Mouse (Mus musculus) adrenal gland, adult 2 months (tissue): ENCODE results near the gene Rhox2g. TPM values are rescaled to one million over a fixed set of nuclear protein-coding genes. Genes with fewer than 3 reads are reported as not detected.
"Not testable (repeated sequence)": the region's sequence is repeated elsewhere in the genome, so short reads cannot be mapped to it uniquely, and the experiment has no call there.

Experiments used
- DNase-seq: peaks from one replicate; pipeline ENCODE4 v3.0.0; 2021
- long read RNA-seq: library from polyadenylated mRNA; stranded (forward); transcript quantifications from one replicate; pipeline ENCODE4 v2.0.0, GENCODE M21; 2021
- polyA plus RNA-seq: library from polyadenylated mRNA; depleted of rRNA; stranded (reverse); fragments of >200 nt; gene quantifications from 2 replicates; pipeline ENCODE4 v1.2.3, GENCODE M21; 2012; rRNA removed
- total RNA-seq, 2 experiments: library from RNA; stranded (reverse); gene quantifications; 2 replicates each; pipeline ENCODE4 v1.2.3; 2021

Gene Rhox2g
- total RNA-seq (not detected), polyA plus RNA-seq (not detected in 2 replicates)
- long read RNA-seq: 0 reads

DNA sequence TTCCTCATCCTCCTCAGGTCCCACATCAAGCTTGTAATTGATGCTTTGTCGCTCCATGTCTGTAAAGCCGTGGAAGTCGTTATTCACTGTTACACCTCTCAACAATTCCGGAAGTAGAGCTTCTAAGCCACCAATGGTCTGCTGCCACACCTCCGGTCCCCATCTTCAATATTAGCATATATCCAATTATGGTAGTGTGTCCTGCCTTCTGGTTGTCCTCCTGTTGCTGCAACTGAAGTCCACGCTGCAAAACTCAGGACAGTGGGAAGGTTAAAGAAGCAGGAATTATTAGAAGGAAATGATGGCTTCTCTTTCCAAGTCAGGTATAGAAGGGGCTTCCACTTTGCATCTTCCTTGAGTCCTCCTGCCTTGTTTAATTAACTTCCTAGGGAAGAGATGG, at the start of gene Rhox2g:
Gene Rhox2g, minus strand, starts transcription at position 101 of the 400 bp plus-strand sequence.
- DNase-seq: not testable (repeated sequence)

- DNase-seq: no peak
These were observed 49.0 kb upstream of the Rhox2g start for GRCm38 (mm10) chrX:37692261-37692660.

- DNase-seq: no peak
These were observed 39.9 kb upstream of the Rhox2g start for GRCm38 (mm10) chrX:37683031-37683715.

DNA sequence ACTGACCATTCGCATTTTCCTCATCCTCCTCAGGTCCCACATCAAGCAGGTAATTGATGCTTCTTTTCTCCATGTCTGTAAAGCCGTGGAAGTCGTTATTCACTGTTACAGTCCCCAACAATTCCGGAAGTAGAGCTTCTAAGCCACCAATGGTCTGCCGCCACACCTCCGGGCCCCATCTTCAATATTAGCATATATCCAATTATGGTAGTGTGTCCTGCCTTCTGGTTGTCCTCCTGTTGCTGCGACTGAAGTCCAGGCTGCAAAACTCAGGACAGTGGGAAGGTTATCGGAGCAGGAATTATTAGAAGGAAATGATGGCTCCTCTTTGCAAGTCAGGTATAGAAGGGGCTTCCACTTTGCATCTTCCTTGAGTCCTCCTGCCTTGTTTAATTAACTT, 29.9 kb upstream of the Rhox2g start, which contains the start of gene Rhox2h:
Gene Rhox2h, minus strand, starts transcription at position 101 of the 400 bp plus-strand sequence.
- DNase-seq: not testable (repeated sequence)

GRCm38 (mm10) chrX:37668664-37669063, 25.4 kb upstream of the Rhox2g start, which contains the start of gene Rhox3h:
Gene Rhox3h, minus strand, starts transcription at chrX:37668764.
- DNase-seq: not testable (repeated sequence)

DNA sequence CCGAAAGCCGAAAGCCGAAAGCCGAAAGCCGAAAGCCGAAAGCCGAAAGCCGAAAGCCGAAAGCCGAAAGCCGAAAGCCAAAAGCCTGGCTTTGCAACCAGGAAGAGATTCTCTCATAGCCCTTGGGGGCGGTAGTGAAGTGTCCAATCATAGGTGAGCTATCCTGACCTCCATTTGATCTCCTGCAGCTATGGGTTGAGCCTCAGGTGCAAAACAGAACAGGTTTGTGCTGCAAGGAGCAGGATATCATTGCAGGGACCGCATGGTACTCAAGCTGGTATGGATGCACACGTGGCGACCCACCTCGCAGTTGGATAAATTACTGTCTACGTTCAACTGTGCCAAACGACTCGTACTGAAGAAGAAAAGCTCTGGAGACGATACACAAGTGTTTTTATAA, 8.0 kb upstream of the Rhox2g start, which contains the start of gene Rhox4g:
Gene Rhox4g, minus strand, starts transcription at position 101 of the 400 bp plus-strand sequence.
- not testable (repeated sequence) for DNase-seq

GRCm38 (mm10) chrX:37628512-37628911, 14.8 kb downstream of the Rhox2g start, which contains the start of gene Rhox3g:
Gene Rhox3g, minus strand, starts transcription at chrX:37628612.
- not testable (repeated sequence) for DNase-seq

DNA sequence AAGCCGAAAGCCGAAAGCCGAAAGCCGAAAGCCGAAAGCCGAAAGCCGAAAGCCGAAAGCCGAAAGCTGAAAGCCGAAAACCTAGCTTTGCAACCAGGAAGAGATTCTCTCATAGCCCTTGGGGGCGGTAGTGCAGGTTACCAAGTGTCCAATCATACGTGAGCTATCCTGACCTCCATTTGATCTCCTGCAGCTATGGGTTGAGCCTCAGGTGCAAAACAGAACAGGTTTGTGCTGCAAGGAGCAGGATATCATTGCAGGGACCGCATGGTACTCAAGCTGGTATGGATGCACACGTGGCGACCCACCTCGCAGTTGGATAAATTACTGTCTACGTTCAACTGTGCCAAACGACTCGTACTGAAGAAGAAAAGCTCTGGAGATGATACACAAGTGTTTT, 35.7 kb downstream of the Rhox2g start, which contains the start of gene Rhox4f:
Gene Rhox4f, minus strand, starts transcription at position 101 of the 400 bp plus-strand sequence.
- DNase-seq: not testable (repeated sequence)

Other genes with a start within 250 kb of the Rhox2g start
- gene Rhox2b, start 231.4 kb downstream of the Rhox2g start, total RNA-seq: not detected
- gene Rhox2b, start 231.4 kb downstream of the Rhox2g start, polyA plus RNA-seq: not detected in 2 replicates
- gene Rhox4b, start 211.0 kb downstream of the Rhox2g start, total RNA-seq: not detected
- gene Rhox4b, start 211.0 kb downstream of the Rhox2g start, polyA plus RNA-seq: not detected in 2 replicates
- gene Rhox2c, start 189.8 kb downstream of the Rhox2g start, total RNA-seq: not detected
- not detected in 2 replicates for gene Rhox2c, start 189.8 kb downstream of the Rhox2g start, polyA plus RNA-seq
- gene Rhox3c, start 184.9 kb downstream of the Rhox2g start, total RNA-seq: not detected
- gene Rhox3c, start 184.9 kb downstream of the Rhox2g start, polyA plus RNA-seq: not detected in 2 replicates
- not detected for gene Rhox4c, start 163.1 kb downstream of the Rhox2g start, total RNA-seq
- gene Rhox4c, start 163.1 kb downstream of the Rhox2g start, polyA plus RNA-seq: not detected in 2 replicates
- gene Rhox2d, start 150.0 kb downstream of the Rhox2g start, total RNA-seq: not detected
- gene Rhox2d, start 150.0 kb downstream of the Rhox2g start, polyA plus RNA-seq: not detected in 2 replicates
- gene Rhox4d, start 129.1 kb downstream of the Rhox2g start, total RNA-seq: not detected
- not detected in 2 replicates for gene Rhox4d, start 129.1 kb downstream of the Rhox2g start, polyA plus RNA-seq
- gene Rhox2e, start 113.0 kb downstream of the Rhox2g start, total RNA-seq: not detected
- not detected in 2 replicates for gene Rhox2e, start 113.0 kb downstream of the Rhox2g start, polyA plus RNA-seq
- gene Rhox3e, start 101.5 kb downstream of the Rhox2g start, total RNA-seq: not detected
- gene Rhox3e, start 101.5 kb downstream of the Rhox2g start, polyA plus RNA-seq: not detected in 2 replicates
- not detected for gene Rhox4e, start 86.1 kb downstream of the Rhox2g start, total RNA-seq
- gene Rhox4e, start 86.1 kb downstream of the Rhox2g start, polyA plus RNA-seq: not detected in 2 replicates
- gene Rhox2f, start 72.1 kb downstream of the Rhox2g start, total RNA-seq: not detected
- not detected in 2 replicates for gene Rhox2f, start 72.1 kb downstream of the Rhox2g start, polyA plus RNA-seq
- not detected for gene Rhox3f, start 62.5 kb downstream of the Rhox2g start, total RNA-seq
- gene Rhox3f, start 62.5 kb downstream of the Rhox2g start, polyA plus RNA-seq: not detected in 2 replicates
- not detected for gene Rhox4f, start 35.8 kb downstream of the Rhox2g start, total RNA-seq
- not detected in 2 replicates for gene Rhox4f, start 35.8 kb downstream of the Rhox2g start, polyA plus RNA-seq
- not detected for gene Rhox3g, start 14.9 kb downstream of the Rhox2g start, total RNA-seq
- gene Rhox3g, start 14.9 kb downstream of the Rhox2g start, polyA plus RNA-seq: not detected in 2 replicates
- gene Rhox4g, start 7.9 kb upstream of the Rhox2g start, total RNA-seq: not detected
- not detected in 2 replicates for gene Rhox4g, start 7.9 kb upstream of the Rhox2g start, polyA plus RNA-seq
- gene Rhox3h, start 25.3 kb upstream of the Rhox2g start, total RNA-seq: not detected
- gene Rhox3h, start 25.3 kb upstream of the Rhox2g start, polyA plus RNA-seq: not detected in 2 replicates
- not detected for gene Rhox2h, start 29.8 kb upstream of the Rhox2g start, total RNA-seq
- gene Rhox2h, start 29.8 kb upstream of the Rhox2g start, polyA plus RNA-seq: not detected in 2 replicates
- gene Rhox5, start 161.4 kb upstream of the Rhox2g start, total RNA-seq: not detected
- not detected in 2 replicates for gene Rhox5, start 161.4 kb upstream of the Rhox2g start, polyA plus RNA-seq
- not detected for gene Rhox6, start 183.4 kb upstream of the Rhox2g start, total RNA-seq
- gene Rhox6, start 183.4 kb upstream of the Rhox2g start, polyA plus RNA-seq: not detected in 2 replicates
- not detected for gene Rhox7a, start 188.2 kb upstream of the Rhox2g start, total RNA-seq
- gene Rhox7a, start 188.2 kb upstream of the Rhox2g start, polyA plus RNA-seq: not detected in 2 replicates
- not detected for gene Rhox8, start 235.5 kb upstream of the Rhox2g start, total RNA-seq
- gene Rhox8, start 235.5 kb upstream of the Rhox2g start, polyA plus RNA-seq: not detected in 2 replicates